Mouse (Mus musculus): ENCODE data around the gene Gal3st4.

Gal3st4 gene

GRCm38 (mm10) chr5:138272409-138272923 lies at the start of gene Gal3st4:
Gene Gal3st4 (minus strand): TSS chr5:138272840.
- DNase-seq (ENCODE audit: low spot score), result peak; percentile 54

- no peak for DNase-seq (ENCODE audit: low spot score)
Measured at GRCm38 (mm10) chr5:138312795-138313194, 40.2 kb upstream of the Gal3st4 start.

- no peak for DNase-seq (ENCODE audit: low spot score)
Measured at GRCm38 (mm10) chr5:138299613-138300012, 27.0 kb upstream of the Gal3st4 start.

- DNase-seq (ENCODE audit: low spot score), result no peak
Measured at GRCm38 (mm10) chr5:138294158-138294557, 21.5 kb upstream of the Gal3st4 start.

- DNase-seq (ENCODE audit: low spot score), result no peak
Measured at GRCm38 (mm10) chr5:138291638-138292037, 19.0 kb upstream of the Gal3st4 start.

GRCm38 (mm10) chr5:138287861-138288260 lies 15.2 kb upstream of the Gal3st4 start:
- DNase-seq (ENCODE audit: low spot score), result no peak

GRCm38 (mm10) chr5:138283540-138283939 lies 10.9 kb upstream of the Gal3st4 start:
- DNase-seq (ENCODE audit: low spot score), result no peak

- DNase-seq (ENCODE audit: low spot score), result no peak
Measured at GRCm38 (mm10) chr5:138281798-138282197, 9.2 kb upstream of the Gal3st4 start.

GRCm38 (mm10) chr5:138280829-138281228 lies 8.2 kb upstream of the Gal3st4 start:
- peak; percentile 34 for DNase-seq (ENCODE audit: low spot score)

- peak; percentile 81 for DNase-seq (ENCODE audit: low spot score)
Measured at GRCm38 (mm10) chr5:138280425-138280768, 7.8 kb upstream of the Gal3st4 start.

- peak; percentile 90 for DNase-seq (ENCODE audit: low spot score)
Measured at GRCm38 (mm10) chr5:138279585-138280424, 7.2 kb upstream of the Gal3st4 start, which contains the start of the genes Gm43720, Gpc2 and Stag3. Gene Gm43720 (minus strand): TSS chr5:138279958. Gene Gpc2 (minus strand): TSS chr5:138280005. Gene Stag3 (plus strand): TSS chr5:138280240.

- DNase-seq (ENCODE audit: low spot score), result no peak
Measured at GRCm38 (mm10) chr5:138277994-138278393, 5.4 kb upstream of the Gal3st4 start.

GRCm38 (mm10) chr5:138275216-138276050 lies 2.8 kb upstream of the Gal3st4 start:
- DNase-seq (ENCODE audit: low spot score), result peak; percentile 51

- DNase-seq (ENCODE audit: low spot score), result peak; percentile 40
Measured at GRCm38 (mm10) chr5:138274186-138274585, 1.5 kb upstream of the Gal3st4 start.

- DNase-seq (ENCODE audit: low spot score), result no peak
Measured at GRCm38 (mm10) chr5:138271232-138271631, 1.4 kb downstream of the Gal3st4 start.

GRCm38 (mm10) chr5:138268980-138269379 lies 3.7 kb downstream of the Gal3st4 start:
- no peak for DNase-seq (ENCODE audit: low spot score)

GRCm38 (mm10) chr5:138267114-138267513 lies 5.5 kb downstream of the Gal3st4 start:
- DNase-seq (ENCODE audit: low spot score), result peak; percentile 32

- peak; percentile 30 for DNase-seq (ENCODE audit: low spot score)
Measured at GRCm38 (mm10) chr5:138265712-138266111, 6.9 kb downstream of the Gal3st4 start.

GRCm38 (mm10) chr5:138264207-138264578 lies 8.4 kb downstream of the Gal3st4 start:
- DNase-seq (ENCODE audit: low spot score), result peak; percentile 35

- DNase-seq (ENCODE audit: low spot score), result peak; percentile 96
Measured at GRCm38 (mm10) chr5:138263260-138264206, 9.1 kb downstream of the Gal3st4 start, which contains the start of gene BC037034. Gene BC037034 (minus strand): TSS chr5:138264033.

- peak; percentile 41 for DNase-seq (ENCODE audit: low spot score)
Measured at GRCm38 (mm10) chr5:138262582-138263240, 9.9 kb downstream of the Gal3st4 start.

Data from testis, postnatal 10 days (tissue).